Mouse (Mus musculus) embryonic stem cell, embryonic (primary cell): ENCODE measurements around the gene Olfr54.
"Not testable (repeated sequence)": the region's sequence is repeated elsewhere in the genome, so short reads cannot be mapped to it uniquely, and the experiment has no call there.

Source experiments
- CTCF ChIA-PET, 4 experiments: fragments of 300-600 bp in 2 of 4; fragments of 350-600 bp in 2 of 4; sonication (Branson Sonifier 250); formaldehyde crosslinking; loops; one replicate each; lab custom pipeline; 2022; ENCODE audit warnings: inconsistent platforms in 2 of 4; lab: Charles Lee
- POLR2A ChIA-PET, 4 experiments: fragments of 300-600 bp in 2 of 4; fragments of 350-600 bp in 2 of 4; sonication (Branson Sonifier 250); formaldehyde crosslinking; loops; one replicate each; lab custom pipeline; 2022; ENCODE audit warnings: antibody characterized with exemption in 4 of 4, inconsistent platforms in 1 of 4; lab: Charles Lee

Gene Olfr54

GRCm38 (mm10) chr11:51013936-51014335 is at the start of gene Olfr54:
Olfr54 (plus strand) TSS chr11:51014236.
- POLR2A ChIA-PET, result no interaction called here
- CTCF ChIA-PET, result no interaction called here

- POLR2A ChIA-PET, result no interaction called here
- CTCF ChIA-PET, result no interaction called here
Observed at GRCm38 (mm10) chr11:50964886-50965285, 49.1 kb upstream of the Olfr54 start.

- ChIA-PET POLR2A (no interaction called here), CTCF (no interaction called here)
Observed at GRCm38 (mm10) chr11:50966230-50966629, 47.8 kb upstream of the Olfr54 start, which contains the start of gene Olfr1378. Olfr1378 (plus strand) TSS chr11:50966530.

GRCm38 (mm10) chr11:50977216-50977615 is 36.8 kb upstream of the Olfr54 start:
- POLR2A ChIA-PET, result no interaction called here
- CTCF ChIA-PET, result interaction anchor here in 2 of 4 experiments (0.6 to 0.9 kb wide), 4 partner anchors 13 to 537 kb away, joined by 3 to 4 read pairs (median 4); no protein-coding TSS in a partner anchor

GRCm38 (mm10) chr11:50981667-50982066 is 32.4 kb upstream of the Olfr54 start, which contains the start of gene Olfr1377:
Olfr1377 (plus strand) TSS chr11:50981967.
- CTCF ChIA-PET, result interaction anchor here in 1 of 4 experiments (0.8 kb wide), 1 partner anchor 223 kb away, joined by 3 read pairs; no protein-coding TSS in a partner anchor
- POLR2A ChIA-PET, result no interaction called here

GRCm38 (mm10) chr11:51003296-51003695 is 10.7 kb upstream of the Olfr54 start, which contains the start of gene Olfr51:
Olfr51 (plus strand) TSS chr11:51003596.
- ChIA-PET POLR2A (no interaction called here), CTCF (no interaction called here)

- POLR2A ChIA-PET, result no interaction called here
- CTCF ChIA-PET, result no interaction called here
Observed at GRCm38 (mm10) chr11:51011821-51012220, 2.2 kb upstream of the Olfr54 start.

- CTCF ChIA-PET, result interaction anchor here in 1 of 4 experiments (0.6 kb wide), 1 partner anchor 81 kb away, joined by 7 read pairs; no protein-coding TSS in a partner anchor
- POLR2A ChIA-PET, result interaction anchor here in 1 of 4 experiments (0.6 kb wide), 1 partner anchor 353 kb away, joined by 3 read pairs; no protein-coding TSS in a partner anchor
Observed at GRCm38 (mm10) chr11:51016341-51016740, 2.3 kb downstream of the Olfr54 start.

GRCm38 (mm10) chr11:51026811-51027210 is 12.8 kb downstream of the Olfr54 start:
- POLR2A ChIA-PET, result not testable (repeated sequence)
- CTCF ChIA-PET, result interaction anchor here in 1 of 4 experiments (0.6 kb wide), 1 partner anchor 508 kb away, joined by 4 read pairs; no protein-coding TSS in a partner anchor

GRCm38 (mm10) chr11:51029381-51029780 is 15.3 kb downstream of the Olfr54 start:
- POLR2A ChIA-PET, CTCF ChIA-PET: not testable (repeated sequence)

GRCm38 (mm10) chr11:51030225-51030624 is 16.2 kb downstream of the Olfr54 start:
- POLR2A ChIA-PET, result interaction anchor here in 1 of 4 experiments (0.7 kb wide), 1 partner anchor 850 kb away, joined by 3 read pairs; no protein-coding TSS in a partner anchor
- CTCF ChIA-PET, result no interaction called here

- ChIA-PET POLR2A (interaction anchor here in 2 of 4 experiments (0.7 to 1.2 kb wide), 4 partner anchors 89 to 102 kb away, joined by 3 to 9 read pairs (median 4); partner anchors contain the start of gene 4933414I15Rik (in 1 of the 2)), CTCF (interaction anchor here in 3 of 4 experiments (0.7 to 1.8 kb wide), 8 partner anchors 21 to 267 kb away, joined by 3 to 9 read pairs (median 4); no protein-coding TSS in a partner anchor)
Observed at GRCm38 (mm10) chr11:51032851-51033250, 18.8 kb downstream of the Olfr54 start.

- CTCF ChIA-PET, result interaction anchor here (0.6 to 1.8 kb wide), 6 partner anchors 19 to 121 kb away, joined by 3 to 11 read pairs (median 6); no protein-coding TSS in a partner anchor
Observed at GRCm38 (mm10) chr11:51034141-51034540, 20.1 kb downstream of the Olfr54 start.

GRCm38 (mm10) chr11:51035951-51036350 is 21.9 kb downstream of the Olfr54 start:
- CTCF ChIA-PET, result no interaction called here
- POLR2A ChIA-PET, result interaction anchor here in 1 of 4 experiments (0.8 kb wide), 1 partner anchor 103 kb away, joined by 3 read pairs; no protein-coding TSS in a partner anchor

More at GRCm38 (mm10) chr11:51034141-51034540, 20.1 kb downstream of the Olfr54 start:
- POLR2A ChIA-PET, result not testable (repeated sequence)

GRCm38 (mm10) chr11:51044776-51045175 is 30.7 kb downstream of the Olfr54 start:
- CTCF ChIA-PET, POLR2A ChIA-PET: not testable (repeated sequence)

- POLR2A ChIA-PET, result interaction anchor here in 1 of 4 experiments (0.6 kb wide), 1 partner anchor 190 kb away, joined by 3 read pairs; no protein-coding TSS in a partner anchor
Observed at GRCm38 (mm10) chr11:51047809-51048208, 33.8 kb downstream of the Olfr54 start, which contains the start of gene Olfr1375. Olfr1375 (plus strand) TSS chr11:51048109.

GRCm38 (mm10) chr11:51051678-51052077 is 37.6 kb downstream of the Olfr54 start:
- ChIA-PET POLR2A (no interaction called here), CTCF (interaction anchor here in 1 of 4 experiments (0.7 kb wide), 1 partner anchor 74 kb away, joined by 3 read pairs; no protein-coding TSS in a partner anchor)

More at GRCm38 (mm10) chr11:51047809-51048208, 33.8 kb downstream of the Olfr54 start, which contains the start of gene Olfr1375:
- CTCF ChIA-PET, result interaction anchor here in 2 of 4 experiments (0.6 kb wide), 2 partner anchors 42 to 814 kb away, joined by 3 read pairs; no protein-coding TSS in a partner anchor

- CTCF ChIA-PET, result interaction anchor here in 3 of 4 experiments (0.6 to 2.6 kb wide), 9 partner anchors 9 to 1522 kb away, joined by 3 to 13 read pairs (median 5); no protein-coding TSS in a partner anchor
- POLR2A ChIA-PET, result interaction anchor here in 3 of 4 experiments (0.6 to 1.1 kb wide), 4 partner anchors 32 to 160 kb away, joined by 3 read pairs; no protein-coding TSS in a partner anchor
Observed at GRCm38 (mm10) chr11:51053230-51053629, 39.2 kb downstream of the Olfr54 start.

GRCm38 (mm10) chr11:51059151-51059571 is 45.1 kb downstream of the Olfr54 start, which contains the start of gene Zfp354a:
Zfp354a (plus strand) TSS chr11:51059257.
- ChIA-PET POLR2A (interaction anchor here in 3 of 4 experiments (0.6 to 1.8 kb wide), 6 partner anchors 20 to 779 kb away, joined by 3 to 5 read pairs (median 3); partner anchors contain the start of gene Zfp2 (in 1 of the 3)), CTCF (interaction anchor here in 3 of 4 experiments (0.6 kb wide), 4 partner anchors 171 to 929 kb away, joined by 3 to 5 read pairs (median 4); no protein-coding TSS in a partner anchor)
